Mouse (Mus musculus): Measurements from ENCODE around the gene Nr4a1. TPM values are rescaled to one million over a fixed set of nuclear protein-coding genes. Genes with fewer than 3 reads are reported as not detected.

Gene Nr4a1
- polyA plus RNA-seq, 1 experiment from 2014 or later = 5.1 TPM

GRCm38 (mm10) chr15:101320618-101321041, 66.6 kb downstream of the Nr4a1 start:
- WGBS = 77% methylated on average over 6 of the region's 6 CpGs
- no peak overlapping the region for H3K4me3 ChIP-seq (replicated peaks; ENCODE audit: low read length)

GRCm38 (mm10) chr15:101321126-101321525, 67.1 kb downstream of the Nr4a1 start:
- H3K27ac ChIP-seq = no peak overlapping the region
- no peak overlapping the region for H3K4me3 ChIP-seq (replicated peaks; ENCODE audit: low read length)
- H3K9ac ChIP-seq = no peak overlapping the region
- no peaks in the 10 kb centered on the region for H3K4me1 ChIP-seq (replicated peaks; ENCODE audit: control insufficient read depth, insufficient read depth, low read length)
- DNase-seq (ENCODE audit: low spot score) (no peak), ATAC-seq (ENCODE audit: low FRiP score) (no peak)
- H3K4me2 ChIP-seq (replicated peaks) = no peak overlapping the region
- no peaks in the 10 kb centered on the region; the same call in 1 of the 2 replicates for H3K27me3 ChIP-seq (ENCODE audit: control insufficient read depth, insufficient read depth, low read length)
- H3K36me3 ChIP-seq (replicated peaks; ENCODE audit: control insufficient read depth, insufficient read depth) = no peaks in the 10 kb centered on the region
- no peaks in the 10 kb centered on the region for H3K9me3 ChIP-seq (ENCODE audit: control insufficient read depth, low read length)
- 72% methylated on average over 5 of the region's 5 CpGs for WGBS

More at GRCm38 (mm10) chr15:101320618-101321041, 66.6 kb downstream of the Nr4a1 start:
- no peak overlapping the region for H3K9ac ChIP-seq
- no peak overlapping the region for H3K4me2 ChIP-seq (replicated peaks)
- DNase-seq (ENCODE audit: low spot score) (no peak), ATAC-seq (ENCODE audit: low FRiP score) (no peak)
- H3K27ac ChIP-seq = no peak overlapping the region
- no peaks in the 10 kb centered on the region for H3K4me1 ChIP-seq (replicated peaks; ENCODE audit: control insufficient read depth, insufficient read depth, low read length)
- no peaks in the 10 kb centered on the region; the same call in 1 of the 2 replicates for H3K27me3 ChIP-seq (ENCODE audit: control insufficient read depth, insufficient read depth, low read length)
- no peaks in the 10 kb centered on the region for H3K36me3 ChIP-seq (replicated peaks; ENCODE audit: control insufficient read depth, insufficient read depth)
- no peaks in the 10 kb centered on the region for H3K9me3 ChIP-seq (ENCODE audit: control insufficient read depth, low read length)

DNA sequence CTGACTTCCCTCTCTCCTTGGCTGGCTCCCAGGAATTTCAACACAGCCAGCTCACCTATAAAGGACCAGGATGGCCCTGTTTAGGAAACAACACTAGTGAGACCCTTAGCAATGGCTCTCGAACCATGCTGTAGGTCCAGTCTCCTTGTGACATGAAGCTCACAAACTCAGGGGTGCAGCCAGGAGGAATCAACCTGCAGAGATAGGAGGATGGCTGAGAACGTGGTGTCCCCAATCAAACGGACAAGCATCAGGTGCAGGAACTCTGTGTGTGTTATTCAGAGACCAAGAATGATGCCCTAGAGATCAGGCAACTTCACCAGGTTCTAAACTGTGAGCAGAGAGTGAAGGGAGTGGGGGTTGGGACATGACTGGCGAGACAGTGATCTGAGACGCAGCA, 68.0 kb downstream of the Nr4a1 start:
- ATAC-seq (ENCODE audit: low FRiP score) (no peak), DNase-seq (ENCODE audit: low spot score) (no peak)
- H3K9me3 ChIP-seq (ENCODE audit: control insufficient read depth, low read length) = no peaks in the 10 kb centered on the region
- no peak overlapping the region for H3K9ac ChIP-seq
- H3K36me3 ChIP-seq (replicated peaks; ENCODE audit: control insufficient read depth, insufficient read depth) = no peaks in the 10 kb centered on the region
- H3K4me3 ChIP-seq (replicated peaks; ENCODE audit: low read length) = no peak overlapping the region
- H3K27ac ChIP-seq = no peak overlapping the region
- H3K4me2 ChIP-seq (replicated peaks) = no peak overlapping the region
- H3K4me1 ChIP-seq (replicated peaks; ENCODE audit: control insufficient read depth, insufficient read depth, low read length) = no peaks in the 10 kb centered on the region
- WGBS = 83% methylated on average over 5 of the region's 5 CpGs
- no peaks in the 10 kb centered on the region; the same call in 1 of the 2 replicates for H3K27me3 ChIP-seq (ENCODE audit: control insufficient read depth, insufficient read depth, low read length)

GRCm38 (mm10) chr15:101322640-101323039, 68.6 kb downstream of the Nr4a1 start:
- no peak for ATAC-seq (ENCODE audit: low FRiP score)
- H3K9ac ChIP-seq = no peak overlapping the region

DNA sequence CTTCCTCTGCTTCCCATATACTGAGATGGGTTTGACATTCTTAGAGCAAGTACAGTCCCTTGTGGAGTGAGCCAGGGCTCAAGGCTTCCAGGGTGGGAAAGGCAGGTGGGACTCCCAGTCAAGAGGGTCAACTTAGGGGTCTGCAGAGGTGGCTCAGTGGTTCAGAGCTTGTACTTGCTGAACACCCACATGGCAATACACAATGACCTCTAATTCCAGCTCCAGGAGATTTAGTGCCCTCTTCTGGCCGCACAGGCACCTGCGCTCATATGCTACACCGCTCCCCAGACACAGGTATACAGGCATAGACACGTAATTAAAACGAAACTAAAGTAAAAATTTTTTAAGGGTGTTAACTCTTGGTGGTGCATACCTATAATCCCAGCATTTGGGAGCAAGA, 69.4 kb downstream of the Nr4a1 start:
- ATAC-seq (ENCODE audit: low FRiP score) (no peak), DNase-seq (ENCODE audit: low spot score) (no peak)
- H3K9me3 ChIP-seq (ENCODE audit: control insufficient read depth, low read length) = no peaks in the 10 kb centered on the region
- H3K27ac ChIP-seq = no peak overlapping the region
- no peaks in the 10 kb centered on the region for H3K27me3 ChIP-seq (ENCODE audit: control insufficient read depth, insufficient read depth, low read length)
- no peak overlapping the region for H3K4me2 ChIP-seq (replicated peaks)
- no peak overlapping the region for H3K9ac ChIP-seq
- H3K36me3 ChIP-seq (replicated peaks; ENCODE audit: control insufficient read depth, insufficient read depth) = no peaks in the 10 kb centered on the region
- no peak overlapping the region for H3K4me3 ChIP-seq (replicated peaks; ENCODE audit: low read length)
- H3K4me1 ChIP-seq (replicated peaks; ENCODE audit: control insufficient read depth, insufficient read depth, low read length) = no peaks in the 10 kb centered on the region
- 93% methylated on average over 5 of the region's 5 CpGs for WGBS

More at GRCm38 (mm10) chr15:101322640-101323039, 68.6 kb downstream of the Nr4a1 start:
- no peaks in the 10 kb centered on the region for H3K9me3 ChIP-seq (ENCODE audit: control insufficient read depth, low read length)
- H3K36me3 ChIP-seq (replicated peaks; ENCODE audit: control insufficient read depth, insufficient read depth) = no peaks in the 10 kb centered on the region
- H3K4me3 ChIP-seq (replicated peaks; ENCODE audit: low read length) = no peak overlapping the region
- H3K4me1 ChIP-seq (replicated peaks; ENCODE audit: control insufficient read depth, insufficient read depth, low read length) = no peaks in the 10 kb centered on the region
- no peak for DNase-seq (ENCODE audit: low spot score)
- H3K4me2 ChIP-seq (replicated peaks) = no peak overlapping the region
- H3K27me3 ChIP-seq (ENCODE audit: control insufficient read depth, insufficient read depth, low read length) = no peaks in the 10 kb centered on the region
- no peak overlapping the region for H3K27ac ChIP-seq
- WGBS = 93% methylated on average over 7 of the region's 7 CpGs

Other genes starting within 250 kb of the Nr4a1 start
- gene Gm47841, start 206.9 kb upstream of the Nr4a1 start, polyA plus RNA-seq (2014; fragmentation: Nextera tagmentation; extraction: Ambion mirVana) = not detected in 2 replicates
- gene Fignl2, start 175.7 kb upstream of the Nr4a1 start, polyA plus RNA-seq (2014; fragmentation: Nextera tagmentation; extraction: Ambion mirVana) = 0.16 and 0.17 TPM in 2 replicates
- gene Ankrd33, start 138.5 kb upstream of the Nr4a1 start, polyA plus RNA-seq (2014; fragmentation: Nextera tagmentation; extraction: Ambion mirVana) = not detected in 2 replicates
- gene Acvrl1, start 125.7 kb upstream of the Nr4a1 start, polyA plus RNA-seq (2014; fragmentation: Nextera tagmentation; extraction: Ambion mirVana) = 5.7 and 6.2 TPM in 2 replicates
- gene Acvr1b, start 80.2 kb upstream of the Nr4a1 start, polyA plus RNA-seq (2014; fragmentation: Nextera tagmentation; extraction: Ambion mirVana) = 30.0 and 35.7 TPM in 2 replicates
- 1.6 and 2.5 TPM in 2 replicates for gene Grasp, start 30.1 kb upstream of the Nr4a1 start, polyA plus RNA-seq (2014; fragmentation: Nextera tagmentation; extraction: Ambion mirVana)
- 65.4 and 66.3 TPM in 2 replicates for gene Atg101, start 30.0 kb downstream of the Nr4a1 start, polyA plus RNA-seq (2014; fragmentation: Nextera tagmentation; extraction: Ambion mirVana)
- 0.23 and 0.37 TPM in 2 replicates for gene 6030408B16Rik, start 38.9 kb downstream of the Nr4a1 start, polyA plus RNA-seq (2014; fragmentation: Nextera tagmentation; extraction: Ambion mirVana)
- 0.11 TPM in 1 of 2 replicates, not detected in the other for gene Krt80, start 115.9 kb downstream of the Nr4a1 start, polyA plus RNA-seq (2014; fragmentation: Nextera tagmentation; extraction: Ambion mirVana)
- 1.5 and 1.8 TPM in 2 replicates for gene Krt7, start 156.8 kb downstream of the Nr4a1 start, polyA plus RNA-seq (2014; fragmentation: Nextera tagmentation; extraction: Ambion mirVana)
- gene Krt87, start 184.5 kb downstream of the Nr4a1 start, polyA plus RNA-seq (2014; fragmentation: Nextera tagmentation; extraction: Ambion mirVana) = 0.40 and 0.50 TPM in 2 replicates
- gene Krt88, start 193.5 kb downstream of the Nr4a1 start, polyA plus RNA-seq (2014; fragmentation: Nextera tagmentation; extraction: Ambion mirVana) = not detected in 2 replicates
- not detected in 2 replicates for gene Krt81, start 209.5 kb downstream of the Nr4a1 start, polyA plus RNA-seq (2014; fragmentation: Nextera tagmentation; extraction: Ambion mirVana)
- gene Krt86, start 219.2 kb downstream of the Nr4a1 start, polyA plus RNA-seq (2014; fragmentation: Nextera tagmentation; extraction: Ambion mirVana) = 0.09 TPM in 1 of 2 replicates, not detected in the other
- gene Krt83, start 237.2 kb downstream of the Nr4a1 start, polyA plus RNA-seq (2014; fragmentation: Nextera tagmentation; extraction: Ambion mirVana) = not detected in 2 replicates